Mouse (Mus musculus) MEL (cell line): ENCODE results near the gene Tcf12.

ENCODE experiments used
- CHD1 ChIP-seq: IDR thresholded peaks from 2 replicates; pipeline ENCODE4 v1.6.1; 2012; ENCODE audit warnings: low read depth, mild to moderate bottlenecking, inconsistent platforms, low read length, improper control_type of control experiment
- CTCF ChIP-seq, 3 experiments: IDR thresholded peaks in 2 of 3; conservative IDR thresholded peaks in 1 of 3; 2 replicates each; pipeline ENCODE4 v1.5.1; 2011 to 2012; ENCODE audit warnings: low read length in 3 of 3, low read depth in 2 of 3, mild to moderate bottlenecking in 2 of 3, improper control_type of control experiment in 1 of 3, inconsistent platforms in 1 of 3, mixed read lengths in 1 of 3, moderate library complexity in 1 of 3; ENCODE audit not compliant: control insufficient read depth in 1 of 3, insufficient read depth in 1 of 3, poor library complexity in 1 of 3, severe bottlenecking in 1 of 3
- EP300 ChIP-seq, 2 experiments: IDR thresholded peaks; 2 replicates each; pipeline ENCODE4 v1.6.1; 2011; ENCODE audit warnings: improper control_type of control experiment in 2 of 2, low read length in 2 of 2, low read depth in 1 of 2, mild to moderate bottlenecking in 1 of 2
- GABPA ChIP-seq: IDR thresholded peaks from 2 replicates; pipeline ENCODE4 v1.6.1; 2012; ENCODE audit warnings: low read depth, mild to moderate bottlenecking, inconsistent platforms, low read length, improper control_type of control experiment, moderate library complexity
- MAX ChIP-seq: IDR thresholded peaks from 2 replicates; pipeline ENCODE4 v1.6.1; 2011; ENCODE audit warnings: low read length, improper control_type of control experiment
- MXI1 ChIP-seq: IDR thresholded peaks from 2 replicates; pipeline ENCODE4 v1.6.1; 2011; ENCODE audit warnings: mild to moderate bottlenecking, low read depth, low read length, improper control_type of control experiment
- NELFE ChIP-seq: IDR thresholded peaks from 2 replicates; pipeline ENCODE4 v1.6.1; 2011; ENCODE audit warnings: low read depth, low read length, improper control_type of control experiment
- POLR2A ChIP-seq, 2 experiments: IDR thresholded peaks; 2 replicates each; pipeline ENCODE4 v1.6.1; 2011 to 2012; ENCODE audit warnings: low read length in 2 of 2, mild to moderate bottlenecking in 2 of 2, control low read depth in 1 of 2, improper control_type of control experiment in 1 of 2, low read depth in 1 of 2, moderate library complexity in 1 of 2; ENCODE audit not compliant: control insufficient read depth in 1 of 2, insufficient read depth in 1 of 2, poor library complexity in 1 of 2
- POLR2AphosphoS2 ChIP-seq: IDR thresholded peaks from 2 replicates; pipeline ENCODE4 v1.6.1; 2011; ENCODE audit warnings: low read length, improper control_type of control experiment
- USF2 ChIP-seq, 2 experiments: IDR thresholded peaks; 2 replicates each; pipeline ENCODE4 v1.6.1; 2011 to 2012; ENCODE audit warnings: improper control_type of control experiment in 2 of 2, low read length in 2 of 2, borderline replicate concordance in 1 of 2, inconsistent platforms in 1 of 2, low read depth in 1 of 2, mild to moderate bottlenecking in 1 of 2; ENCODE audit not compliant: insufficient read depth in 1 of 2
- ZMIZ1 ChIP-seq: IDR thresholded peaks from 2 replicates; pipeline ENCODE4 v1.6.1; 2012; ENCODE audit warnings: low read depth, mild to moderate bottlenecking, inconsistent platforms, low read length, improper control_type of control experiment, moderate library complexity

GRCm38 (mm10) chr9:71806422-71806805 is 305.3 kb downstream of the Tcf12 start:
- TF ChIP-seq CHD1: no peak
- no peak for TF ChIP-seq MXI1
- TF ChIP-seq CTCF (IDR thresholded peaks at IDR 0.05 in 2 of 3, conservative IDR thresholded peaks at IDR 0.05 in 1 of 3; ENCODE audit: control insufficient read depth in 1 of 3, insufficient read depth in 1 of 3, low read depth in 2 of 3, low read length in 3 of 3, poor library complexity in 1 of 3, severe bottlenecking in 1 of 3): peak; percentile 89 to 98 (median 90)
- no peak for TF ChIP-seq POLR2A (IDR thresholded peaks at IDR 0.05; ENCODE audit: control insufficient read depth in 1 of 2, insufficient read depth in 1 of 2, low read depth in 1 of 2, low read length in 2 of 2, poor library complexity in 1 of 2)
- no peak for TF ChIP-seq EP300 (IDR thresholded peaks at IDR 0.05; ENCODE audit: low read depth in 1 of 2, low read length in 2 of 2)
- no peak for TF ChIP-seq POLR2AphosphoS2
- TF ChIP-seq NELFE: no peak
- TF ChIP-seq GABPA: no peak
- no peak for TF ChIP-seq ZMIZ1
- no peak for TF ChIP-seq MAX
- TF ChIP-seq USF2 (IDR thresholded peaks at IDR 0.05; ENCODE audit: borderline replicate concordance in 1 of 2, insufficient read depth in 1 of 2, low read depth in 1 of 2, low read length in 2 of 2): no peak
